Mouse (Mus musculus) hematopoietic stem cell, adult 5-6 weeks (primary cell): ENCODE measurements around the gene Rab14. TPM values are rescaled to one million over a fixed set of nuclear protein-coding genes. Genes with fewer than 3 reads are reported as not detected.

Experiments
- ATAC-seq, 2 experiments: fragments of 125-278 bp in 1 of 2; replicated peaks in 1 of 2; 2 replicates each; pipeline ENCODE4 v1.8.0; 2016 to 2017; ENCODE audit warnings: inconsistent platforms in 2 of 2, mild to moderate bottlenecking in 2 of 2, moderate number of reproducible peaks in 2 of 2, low read depth in 1 of 2, moderate TSS enrichment in 1 of 2; ENCODE audit not compliant: low FRiP score in 2 of 2, poor library complexity in 2 of 2, severe bottlenecking in 2 of 2, insufficient read depth in 1 of 2, low TSS enrichment in 1 of 2
- total RNA-seq: library from RNA; stranded (forward); fragments of 172-1452, 232-1000 nt; gene quantifications from 2 replicates; pipeline ENCODE4 v1.2.3, GENCODE M21; 2017

Rab14 gene
- total RNA-seq, 1 experiment from 2014 or later: 117 TPM

DNA sequence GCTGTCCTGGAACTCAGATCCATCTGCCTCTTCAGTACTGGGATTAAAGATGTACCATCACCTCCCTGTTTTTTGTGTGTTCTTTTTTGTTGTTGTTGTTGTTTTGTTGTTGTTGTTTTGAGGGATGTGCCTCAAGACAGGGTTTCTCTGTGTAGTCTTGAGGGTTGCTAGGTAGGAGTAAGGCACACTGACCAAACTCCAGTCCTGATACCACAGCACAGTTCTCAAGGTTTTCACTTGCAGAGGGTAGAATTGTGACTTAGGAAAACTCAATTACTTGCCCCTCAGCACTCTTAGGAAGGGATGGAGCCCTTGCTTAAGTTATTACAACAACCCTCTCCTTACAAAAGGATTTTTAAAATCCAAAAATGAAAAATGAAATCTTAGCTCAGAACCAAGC is 69.4 kb downstream of the Rab14 start:
- no peak for ATAC-seq

Other genes with a start within 250 kb of the Rab14 start
- gene Traf1, start 239.3 kb downstream of the Rab14 start, total RNA-seq: 6.3 and 11.3 TPM in 2 replicates
- 0.25 TPM in 1 of 2 replicates, not detected in the other for gene Hc, start 139.7 kb downstream of the Rab14 start, total RNA-seq
- gene AI182371, start 99.6 kb downstream of the Rab14 start, total RNA-seq: 1.1 and 2.3 TPM in 2 replicates
- 141 and 159 TPM in 2 replicates for gene Cntrl, start 91.6 kb downstream of the Rab14 start, total RNA-seq
- 19.8 and 34.2 TPM in 2 replicates for gene Gsn, start 55.3 kb upstream of the Rab14 start, total RNA-seq
- gene Stom, start 135.9 kb upstream of the Rab14 start, total RNA-seq: 34.7 and 40.0 TPM in 2 replicates
- gene 4930568D16Rik, start 166.6 kb upstream of the Rab14 start, total RNA-seq: not detected in 2 replicates
- gene 4930402F06Rik, start 196.1 kb upstream of the Rab14 start, total RNA-seq: not detected in 2 replicates